8 mouse cellular contexts compared by ENCODE assay signal in the genomic region with DNA sequence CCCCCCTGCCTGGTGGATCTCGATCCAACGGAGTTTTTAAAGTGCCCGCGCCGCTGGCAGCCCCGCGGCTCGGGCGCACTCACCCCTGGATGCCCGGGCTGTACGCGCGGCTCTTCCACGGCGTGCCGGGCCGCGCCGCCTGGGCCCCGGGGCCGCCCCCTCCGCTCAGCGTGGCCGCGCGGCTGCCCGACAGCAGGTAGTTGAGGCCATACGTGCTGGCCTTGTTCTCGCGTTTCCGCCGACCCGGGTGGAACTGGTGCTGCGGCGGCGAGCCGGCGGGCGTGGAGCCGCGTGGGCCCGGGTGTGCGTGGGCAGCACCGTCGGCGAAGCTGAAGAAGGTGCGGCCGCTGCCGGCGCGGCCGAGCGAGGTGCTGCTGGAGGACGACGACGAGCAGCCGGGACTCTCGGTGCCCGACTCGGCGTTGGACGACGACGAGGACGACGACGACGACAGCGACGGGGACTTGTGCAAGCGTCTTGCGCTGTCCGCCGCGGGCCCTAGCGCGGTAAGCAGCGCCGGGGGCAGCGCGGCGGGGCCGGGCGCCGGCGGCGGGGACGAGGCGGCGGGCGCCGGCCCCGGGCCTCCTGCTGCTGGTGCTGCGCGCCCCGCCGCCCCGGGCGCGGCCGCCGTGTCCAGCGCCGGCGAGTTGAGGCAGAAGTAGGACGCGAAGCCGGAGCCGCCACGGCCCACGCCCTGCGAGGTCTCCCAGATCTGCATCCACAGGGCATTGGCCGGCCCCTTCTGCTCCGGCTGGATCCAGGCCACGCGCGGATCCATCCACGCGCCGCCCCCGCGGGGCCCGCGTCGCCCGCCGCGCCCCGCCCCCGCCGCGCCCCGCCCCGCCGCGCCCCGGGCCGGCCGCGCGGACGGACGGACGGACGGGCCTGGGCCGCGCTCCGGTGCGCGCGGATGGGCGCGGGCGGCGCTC. TPM values are rescaled to one million over a fixed set of nuclear protein-coding genes. Genes with fewer than 3 reads are reported as not detected.
A peak's percentile ranks its signal among the peaks of the same experiment; 100 is the strongest.
DNase-seq lines count a peak whose midpoint lies in the region.

Nsun2 (plus strand) TSS at position 342 of the 929 bp plus-strand sequence.

- H3K36me3 ChIP-seq in hindbrain, embryonic 10.5 days = peaks cover 24% of the 10 kb centered on the region

- peak within 1 kb of the TSS; percentile 99 for H3K27ac ChIP-seq in hindbrain, embryonic 10.5 days

- peaks cover 70% of the 10 kb centered on the region for H3K4me1 ChIP-seq in hindbrain, embryonic 10.5 days (replicated peaks)

- no peaks in the 10 kb centered on the region for H3K27me3 ChIP-seq in hindbrain, embryonic 10.5 days (ENCODE audit: insufficient read depth, poor library complexity, severe bottlenecking)

- DNase-seq in NIH3T3 (ENCODE audit: low read depth) = peak; percentile 55
- DNase-seq in cerebellum, adult 8-10 months = peak; percentile 75
- no peak for DNase-seq in frontal cortex, adult 2 months (ENCODE audit: extremely low spot score in 1 of 2, low spot score in 1 of 2)
- peak; percentile 64 for DNase-seq in hindbrain, embryonic 10.5 days (ENCODE audit: low spot score)
- DNase-seq in layer of hippocampus, postnatal 10 days (ENCODE audit: low spot score in 2 of 2) = peak; percentile 61 to 73
- DNase-seq in lung, postnatal 14 days = peak; percentile 62
- DNase-seq in retina, postnatal 1 day = peak; percentile 75
- DNase-seq in urinary bladder, adult 2 months (ENCODE audit: low spot score) = peak; percentile 49

- H3K9me3 ChIP-seq in hindbrain, embryonic 10.5 days = no peaks in the 10 kb centered on the region

- WGBS in hindbrain, embryonic 10.5 days = 5% methylated on average over 149 of the region's 155 CpGs

- H3K4me3 ChIP-seq in hindbrain, embryonic 10.5 days = peak within 1 kb of the TSS; percentile 97

RNA-seq across cellular contexts. Expression of gene Nsun2, which starts in this region (rescaled TPM):
- polyA plus RNA-seq in frontal cortex, adult 2 months (2012; rRNA removed) = 54.1 and 64.6 TPM in 2 replicates
- polyA plus RNA-seq in hindbrain, embryonic 10.5 days (2016; fragmentation: Nextera tagmentation; extraction: Ambion mirVana) = 98.7 and 141 TPM in 2 replicates
- total RNA-seq in layer of hippocampus, postnatal 10 days (2021) = 10 to 100 TPM; 74.5 to 84.5 TPM
- polyA plus RNA-seq in urinary bladder, adult 2 months (2012; rRNA removed) = 59.3 and 67.8 TPM in 2 replicates

Comparison
In these comparisons a context has a peak if more than half of its experiments do, and no peak if none do; other contexts are left out.
1. DNase-seq: peak in NIH3T3 (single experiment), cerebellum, adult 8-10 months (single experiment), hindbrain, embryonic 10.5 days (single experiment), layer of hippocampus, postnatal 10 days (2 of 2), lung, postnatal 14 days (single experiment), retina, postnatal 1 day (single experiment) and urinary bladder, adult 2 months (single experiment); none in frontal cortex, adult 2 months (0 of 2).